Mouse (Mus musculus) ES-Bruce4 (cell line): Measurements from ENCODE around the gene Slc25a19.

ENCODE experiments used
- CTCF ChIP-seq: IDR thresholded peaks from one replicate; pipeline ENCODE4 v1.8.1; 2011; ENCODE audit warnings: low read depth, low read length
- POLR2A ChIP-seq: IDR thresholded peaks from one replicate; pipeline ENCODE4 v1.8.1; 2011; ENCODE audit warnings: low read length; ENCODE audit not compliant: insufficient read depth

DNA sequence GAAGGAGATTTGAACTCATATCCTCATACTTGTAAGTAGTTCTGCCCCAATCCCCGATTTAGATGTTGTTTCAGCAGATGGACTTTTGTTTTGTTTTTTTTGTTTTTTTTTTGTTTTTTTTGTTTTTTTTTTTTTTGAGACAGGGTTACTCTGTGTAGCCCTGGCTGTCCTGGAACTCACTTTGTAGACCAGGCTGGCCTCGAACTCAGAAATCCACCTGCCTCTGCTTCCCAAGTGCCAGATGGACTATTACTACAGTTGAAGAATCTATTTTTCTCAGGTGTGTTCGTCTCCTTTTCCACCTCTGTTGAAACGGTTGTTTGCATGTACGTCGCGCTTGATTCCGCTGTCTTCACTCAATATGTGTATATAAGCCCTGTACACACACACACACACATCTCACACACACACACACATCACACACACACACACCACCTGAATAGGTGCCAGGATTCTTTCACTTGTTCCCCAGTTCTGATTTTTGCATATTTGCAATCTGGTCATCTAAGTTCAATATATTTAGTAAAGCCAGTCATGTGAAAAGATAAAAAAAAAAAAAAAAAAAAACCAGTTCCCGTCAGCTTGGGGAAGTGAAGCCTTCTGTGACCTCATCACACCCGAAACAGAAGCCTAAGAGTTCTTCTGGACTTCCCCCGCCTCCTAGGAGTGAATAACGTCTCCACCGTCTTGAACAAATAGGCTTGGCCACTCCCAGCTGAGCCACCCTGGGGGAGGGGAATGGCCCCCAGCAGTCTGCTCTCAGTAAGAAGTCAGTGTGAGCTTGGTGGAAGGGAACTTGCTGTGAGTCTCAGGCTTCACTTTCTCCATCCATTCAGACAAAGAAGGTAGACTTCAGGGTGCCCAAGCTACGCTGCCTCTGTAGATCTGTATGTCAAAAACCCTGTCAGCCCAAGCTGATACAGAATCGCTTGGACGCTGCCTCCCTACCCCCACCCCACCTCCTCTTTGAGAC lies 2.7 kb upstream of the Slc25a19 start:
- peak; percentile 32 for TF ChIP-seq POLR2A
- TF ChIP-seq CTCF, result no peak
